Mouse (Mus musculus): ENCODE measurements at regions not wholly inside any gene's neighbourhood (a gene's known extent, or its start where the extent isn't known, plus 50 kb on each side); places are given as distances from the start of the nearest gene placed in this dataset.
A peak's percentile ranks its signal among the peaks of the same experiment; 100 is the strongest.

DNA sequence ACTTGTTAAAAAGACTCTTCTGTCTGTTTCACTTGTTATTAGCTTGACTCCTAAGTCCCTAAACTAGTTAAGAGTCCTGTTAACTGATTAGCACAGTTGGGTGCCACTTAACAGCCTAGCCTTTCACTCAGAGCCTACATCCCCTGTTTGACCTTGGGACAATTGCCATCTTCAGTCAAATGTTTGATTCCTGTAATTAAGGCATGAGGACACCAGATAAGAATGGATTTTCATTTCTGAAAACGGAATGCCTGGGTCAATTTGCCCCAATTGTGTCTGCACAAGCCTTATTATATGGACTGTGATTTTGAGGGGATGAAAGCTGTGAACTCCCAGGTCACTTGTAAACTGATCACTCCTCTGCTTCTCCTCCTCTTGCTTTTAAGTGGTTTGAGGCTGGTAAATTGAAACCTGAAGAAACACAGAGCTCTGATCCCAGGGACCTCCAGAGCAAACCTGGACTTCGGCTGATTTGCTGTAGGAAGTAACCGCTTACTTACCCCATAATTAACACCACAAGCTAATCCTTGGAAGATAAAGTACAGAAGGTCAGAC is 171.8 kb upstream of the Nt5c1b start:
- no peaks in the 10 kb centered on the region for H3K79me2 ChIP-seq (ENCODE audit: control insufficient read depth, insufficient read depth)
- no peak overlapping the region for H3K4me3 ChIP-seq
- no peak for TF ChIP-seq USF1 (IDR thresholded peaks at IDR 0.05; ENCODE audit: low read depth)
- H3ac ChIP-seq (ENCODE audit: control insufficient read depth, insufficient read length) = no peak overlapping the region
- no peaks in the 10 kb centered on the region for H3K36me3 ChIP-seq (ENCODE audit: control insufficient read depth, insufficient read depth)
- no peak overlapping the region for H3K4me2 ChIP-seq (ENCODE audit: low read depth)
- no peaks in the 10 kb centered on the region for H3K27me3 ChIP-seq (ENCODE audit: control insufficient read depth, insufficient read depth, insufficient read length)

DNA sequence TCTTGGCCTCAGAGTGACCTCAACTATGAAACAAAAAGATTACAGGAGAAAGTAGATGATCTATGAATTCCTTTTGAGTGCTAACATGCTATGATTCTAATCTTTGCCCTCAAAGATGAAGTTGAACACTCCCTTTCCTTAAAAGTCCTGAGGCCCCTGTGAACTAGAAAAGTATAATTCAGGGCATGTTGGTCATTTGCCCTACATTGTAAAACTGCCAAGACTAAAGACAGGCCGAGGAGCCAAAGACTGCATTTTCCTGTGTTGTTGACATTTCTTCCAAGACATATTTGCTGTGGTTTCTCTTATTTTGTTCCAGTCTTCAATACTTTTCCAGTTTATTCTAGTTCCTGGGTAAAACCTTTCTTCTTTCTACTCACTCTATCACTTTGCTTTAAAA is 159.9 kb upstream of the Nt5c1b start:
- TF ChIP-seq MAX (IDR thresholded peaks at IDR 0.05; ENCODE audit: low read depth) (no peak), MYOG (IDR thresholded peaks at IDR 0.05; ENCODE audit: control insufficient read depth in 1 of 3, insufficient read depth in 1 of 3, insufficient read length in 2 of 3, low read depth in 2 of 3) (no peak), MYOD1 (IDR thresholded peaks at IDR 0.05; ENCODE audit: control insufficient read depth in 1 of 3, insufficient read length in 2 of 3, low read depth in 2 of 3) (no peak), TCF3 (IDR thresholded peaks at IDR 0.05; ENCODE audit: insufficient read length, low read depth) (no peak), SRF (IDR thresholded peaks at IDR 0.05; ENCODE audit: control insufficient read depth, insufficient read length, low read depth) (no peak), CEBPB (IDR thresholded peaks at IDR 0.05; ENCODE audit: insufficient read depth, poor library complexity, severe bottlenecking) (no peak)

DNA sequence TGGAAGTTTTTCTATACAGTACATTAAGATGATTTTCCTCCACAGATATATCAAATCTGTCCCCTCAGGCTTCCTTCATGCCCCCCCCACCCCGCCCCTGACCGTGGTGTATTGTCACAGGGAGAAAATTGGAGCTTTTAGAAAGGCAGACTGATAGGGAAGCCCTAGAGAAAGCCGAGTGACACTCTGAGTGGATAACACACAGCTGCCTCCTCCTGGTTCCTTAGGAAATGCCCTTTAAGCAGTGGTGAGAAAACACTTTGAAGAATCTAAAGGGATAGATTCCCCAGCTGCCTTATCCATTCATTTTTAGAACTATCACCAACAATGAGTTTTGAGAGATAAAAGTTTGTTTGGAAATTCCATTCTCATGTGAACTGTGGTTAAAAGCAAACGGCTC is 147.0 kb upstream of the Nt5c1b start:
- Histone ChIP-seq H3ac (ENCODE audit: control insufficient read depth, insufficient read length) (no peak overlapping the region), H3K79me2 (ENCODE audit: control insufficient read depth, insufficient read depth) (no peaks in the 10 kb centered on the region), H3K4me3 (no peak overlapping the region), H3K36me3 (ENCODE audit: control insufficient read depth, insufficient read depth) (no peaks in the 10 kb centered on the region), H3K4me2 (ENCODE audit: low read depth) (no peak overlapping the region), H3K27me3 (ENCODE audit: control insufficient read depth, insufficient read depth, insufficient read length) (no peaks in the 10 kb centered on the region)
- TF ChIP-seq TCF3 (IDR thresholded peaks at IDR 0.05; ENCODE audit: insufficient read length, low read depth) = no peak
- no peak for TF ChIP-seq E2F4 (IDR thresholded peaks at IDR 0.05; ENCODE audit: insufficient read depth)
- TF ChIP-seq CEBPB (IDR thresholded peaks at IDR 0.05; ENCODE audit: insufficient read depth, poor library complexity, severe bottlenecking) = no peak
- TF ChIP-seq REST (IDR thresholded peaks at IDR 0.05; ENCODE audit: insufficient read depth, insufficient read length) = no peak
- no peak for TF ChIP-seq TCF12 (IDR thresholded peaks at IDR 0.05; ENCODE audit: insufficient read depth, poor library complexity, severe bottlenecking)
- TF ChIP-seq MAX (IDR thresholded peaks at IDR 0.05; ENCODE audit: low read depth) = no peak
- no peak for TF ChIP-seq USF1 (IDR thresholded peaks at IDR 0.05; ENCODE audit: low read depth)
- no peak for TF ChIP-seq MYOG (IDR thresholded peaks at IDR 0.05; ENCODE audit: control insufficient read depth in 1 of 3, insufficient read depth in 1 of 3, insufficient read length in 2 of 3, low read depth in 2 of 3)
- no peak for TF ChIP-seq MYOD1 (IDR thresholded peaks at IDR 0.05; ENCODE audit: control insufficient read depth in 1 of 3, insufficient read length in 2 of 3, low read depth in 2 of 3)
- no peak for TF ChIP-seq POLR2AphosphoS2 (IDR thresholded peaks at IDR 0.05; ENCODE audit: insufficient read length, low read depth)
- TF ChIP-seq POLR2A (IDR thresholded peaks at IDR 0.05; ENCODE audit: insufficient read length, low read depth) = no peak
- TF ChIP-seq SRF (IDR thresholded peaks at IDR 0.05; ENCODE audit: control insufficient read depth, insufficient read length, low read depth) = no peak

More for the DNA sequence above, 159.9 kb upstream of the Nt5c1b start:
- Histone ChIP-seq H3K36me3 (ENCODE audit: control insufficient read depth, insufficient read depth) (no peaks in the 10 kb centered on the region), H3K79me2 (ENCODE audit: control insufficient read depth, insufficient read depth) (no peaks in the 10 kb centered on the region), H3K4me2 (ENCODE audit: low read depth) (no peak overlapping the region), H3K27me3 (ENCODE audit: control insufficient read depth, insufficient read depth, insufficient read length) (no peaks in the 10 kb centered on the region), H3K4me3 (no peak overlapping the region), H3ac (ENCODE audit: control insufficient read depth, insufficient read length) (no peak overlapping the region)

DNA sequence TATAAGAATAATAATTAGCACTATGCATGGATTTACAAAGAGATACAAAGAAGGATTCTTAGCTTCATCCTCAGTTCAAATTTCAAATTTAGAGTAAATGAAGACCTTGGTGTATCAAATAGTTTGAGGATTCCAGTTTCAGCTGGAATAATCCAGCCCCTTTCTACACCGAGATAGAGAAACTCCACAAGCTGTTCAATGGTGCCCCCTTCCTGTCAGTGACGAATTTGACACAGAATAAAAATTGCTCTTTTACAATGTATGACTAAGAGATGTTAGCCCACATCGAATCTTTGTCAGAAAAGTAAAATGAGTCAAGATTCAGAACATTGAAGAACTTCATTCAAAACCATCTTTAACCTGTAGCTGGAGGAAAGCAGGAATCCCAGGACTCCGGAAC is 145.9 kb upstream of the Nt5c1b start:
- Histone ChIP-seq H3K79me2 (ENCODE audit: control insufficient read depth, insufficient read depth) (no peaks in the 10 kb centered on the region), H3K27me3 (ENCODE audit: control insufficient read depth, insufficient read depth, insufficient read length) (no peaks in the 10 kb centered on the region), H3K4me3 (no peak overlapping the region), H3ac (ENCODE audit: control insufficient read depth, insufficient read length) (no peak overlapping the region), H3K4me2 (ENCODE audit: low read depth) (no peak overlapping the region), H3K36me3 (ENCODE audit: control insufficient read depth, insufficient read depth) (no peaks in the 10 kb centered on the region)
- TF ChIP-seq TCF3 (IDR thresholded peaks at IDR 0.05; ENCODE audit: insufficient read length, low read depth) = no peak
- TF ChIP-seq E2F4 (IDR thresholded peaks at IDR 0.05; ENCODE audit: insufficient read depth) = no peak
- TF ChIP-seq REST (IDR thresholded peaks at IDR 0.05; ENCODE audit: insufficient read depth, insufficient read length) = no peak
- TF ChIP-seq CEBPB (IDR thresholded peaks at IDR 0.05; ENCODE audit: insufficient read depth, poor library complexity, severe bottlenecking) = no peak
- TF ChIP-seq MYOG (IDR thresholded peaks at IDR 0.05; ENCODE audit: control insufficient read depth in 1 of 3, insufficient read depth in 1 of 3, insufficient read length in 2 of 3, low read depth in 2 of 3) = no peak

DNA sequence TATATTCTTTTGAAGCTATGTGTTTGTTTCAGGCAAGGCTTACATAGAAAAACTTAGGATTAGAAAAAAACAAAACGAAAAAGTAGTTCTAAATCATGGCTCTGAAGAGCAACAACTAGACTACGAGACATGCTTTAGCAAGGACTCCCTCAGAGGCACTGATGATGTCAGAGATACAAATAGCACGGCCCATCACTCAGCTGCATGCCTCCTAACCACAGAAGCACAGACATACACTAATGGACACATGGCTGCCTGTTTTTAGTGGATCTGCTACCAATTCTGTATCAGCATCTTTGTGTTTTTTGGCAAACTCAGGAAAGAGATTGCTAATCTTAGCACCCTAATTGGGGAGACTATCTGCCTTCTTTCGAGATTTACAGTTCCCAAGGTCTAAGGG is 138.6 kb upstream of the Nt5c1b start:
- no peaks in the 10 kb centered on the region for H3K79me2 ChIP-seq (ENCODE audit: control insufficient read depth, insufficient read depth)
- H3K4me2 ChIP-seq (ENCODE audit: low read depth) = peak overlapping the region; percentile 63
- H3ac ChIP-seq (ENCODE audit: control insufficient read depth, insufficient read length) = no peak overlapping the region
- no peaks in the 10 kb centered on the region for H3K36me3 ChIP-seq (ENCODE audit: control insufficient read depth, insufficient read depth)
- no peaks in the 10 kb centered on the region for H3K27me3 ChIP-seq (ENCODE audit: control insufficient read depth, insufficient read depth, insufficient read length)
- H3K4me3 ChIP-seq = no peak overlapping the region
- 0 out of 2 replicates have a peak, but pooled peaks have one; percentile 2 for TF ChIP-seq CEBPB (IDR thresholded peaks at IDR 0.05; ENCODE audit: insufficient read depth, poor library complexity, severe bottlenecking)
- no peak for TF ChIP-seq MYOD1 (IDR thresholded peaks at IDR 0.05; ENCODE audit: control insufficient read depth in 1 of 3, insufficient read length in 2 of 3, low read depth in 2 of 3)

DNA sequence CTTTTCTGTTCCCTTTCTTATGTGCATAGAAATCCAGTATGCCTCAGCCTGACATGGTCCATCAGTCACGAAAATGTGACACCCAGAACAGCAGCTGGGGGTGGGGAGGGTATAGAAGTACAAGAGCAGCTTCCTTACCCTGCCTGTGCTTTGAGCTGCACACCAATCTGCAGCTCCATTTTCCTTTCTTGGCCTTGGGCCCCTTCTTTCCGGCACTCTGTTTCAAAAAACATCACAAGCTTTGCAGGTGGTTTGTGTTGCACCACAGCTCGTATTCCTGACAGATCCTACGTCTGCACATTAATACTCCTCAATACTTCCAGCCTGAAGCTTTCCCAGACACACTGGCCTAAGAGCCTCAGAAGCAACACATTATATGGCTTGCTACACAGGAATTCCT is 138.1 kb upstream of the Nt5c1b start:
- Histone ChIP-seq H3K36me3 (ENCODE audit: control insufficient read depth, insufficient read depth) (no peaks in the 10 kb centered on the region), H3K27me3 (ENCODE audit: control insufficient read depth, insufficient read depth, insufficient read length) (no peaks in the 10 kb centered on the region), H3K4me2 (ENCODE audit: low read depth) (peak overlapping the region; percentile 63), H3K4me3 (no peak overlapping the region), H3K79me2 (ENCODE audit: control insufficient read depth, insufficient read depth) (no peaks in the 10 kb centered on the region), H3ac (ENCODE audit: control insufficient read depth, insufficient read length) (no peak overlapping the region)
- TF ChIP-seq USF1 (IDR thresholded peaks at IDR 0.05; ENCODE audit: low read depth) (no peak), TCF12 (IDR thresholded peaks at IDR 0.05; ENCODE audit: insufficient read depth, poor library complexity, severe bottlenecking) (no peak), MYOD1 (IDR thresholded peaks at IDR 0.05; ENCODE audit: control insufficient read depth in 1 of 3, insufficient read length in 2 of 3, low read depth in 2 of 3) (no peak), MAX (IDR thresholded peaks at IDR 0.05; ENCODE audit: low read depth) (no peak), CEBPB (IDR thresholded peaks at IDR 0.05; ENCODE audit: insufficient read depth, poor library complexity, severe bottlenecking) (no peak), MYOG (IDR thresholded peaks at IDR 0.05; ENCODE audit: control insufficient read depth in 1 of 3, insufficient read depth in 1 of 3, insufficient read length in 2 of 3, low read depth in 2 of 3) (no peak), POLR2A (IDR thresholded peaks at IDR 0.05; ENCODE audit: insufficient read length, low read depth) (no peak)

Data from myocyte (in vitro differentiated cells).